Mouse (Mus musculus) thymus, adult 2 months (tissue): ENCODE data around the gene Fam84a.

Experiments
- CTCF ChIP-seq: fragments of 200-500 bp; IDR thresholded peaks from 2 replicates; pipeline ENCODE4 v1.5.1; 2012; ENCODE audit warnings: mild to moderate bottlenecking, control low read depth, low read length, moderate library complexity, borderline replicate concordance; ENCODE audit not compliant: control insufficient read depth, poor library complexity, insufficient read depth; ENCODE audit errors: extremely low read depth
- POLR2A ChIP-seq: fragments of 200-500 bp; IDR thresholded peaks from 2 replicates; pipeline ENCODE4 v1.6.1; 2012; ENCODE audit warnings: mild to moderate bottlenecking, low read length, control low read depth, moderate library complexity; ENCODE audit not compliant: control insufficient read depth, poor library complexity, insufficient read depth; ENCODE audit errors: extremely low read depth

- TF ChIP-seq CTCF (no peak), POLR2A (no peak)
Measured at GRCm38 (mm10) chr12:14164936-14165335, 13.1 kb upstream of the Fam84a start.
